Mouse (Mus musculus): ENCODE results near the gene Cnih1. TPM values are rescaled to one million over a fixed set of nuclear protein-coding genes. Genes with fewer than 3 reads are reported as not detected.
A peak's percentile ranks its signal among the peaks of the same experiment; 100 is the strongest.

Gene Cnih1
- polyA plus RNA-seq, 1 experiment from 2014 or later, result 188 TPM

- Histone ChIP-seq H3K27me3 (no peaks in the 10 kb centered on the region), H3K4me2 (replicated peaks) (no peak overlapping the region), H3K36me3 (peaks cover 39% of the 10 kb centered on the region), H3K9ac (no peak overlapping the region), H3K27ac (replicated peaks) (no peak overlapping the region), H3K4me1 (peaks cover 21% of the 10 kb centered on the region), H3K4me3 (replicated peaks) (no peak overlapping the region), H3K9me3 (replicated peaks) (no peaks in the 10 kb centered on the region)
- no peak for ATAC-seq (ENCODE audit: insufficient number of reproducible peaks, low FRiP score, low TSS enrichment, low read depth)
- WGBS, result 93% methylated on average over 8 of the region's 8 CpGs
Measured at GRCm38 (mm10) chr14:46816916-46817622, 28.9 kb upstream of the Cnih1 start.

GRCm38 (mm10) chr14:46815640-46816039, 27.4 kb upstream of the Cnih1 start:
- H3K9ac ChIP-seq, result no peak overlapping the region
- ATAC-seq (ENCODE audit: insufficient number of reproducible peaks, low FRiP score, low TSS enrichment, low read depth), result no peak
- no peak overlapping the region for H3K4me3 ChIP-seq (replicated peaks)
- H3K4me2 ChIP-seq (replicated peaks), result no peak overlapping the region
- H3K9me3 ChIP-seq (replicated peaks), result no peaks in the 10 kb centered on the region
- H3K36me3 ChIP-seq, result peaks cover 49% of the 10 kb centered on the region
- H3K27me3 ChIP-seq, result no peaks in the 10 kb centered on the region
- WGBS, result 86% methylated on average over 6 of the region's 6 CpGs
- no peak overlapping the region for H3K27ac ChIP-seq (replicated peaks)
- H3K4me1 ChIP-seq, result peaks cover 15% of the 10 kb centered on the region

- ATAC-seq (ENCODE audit: insufficient number of reproducible peaks, low FRiP score, low TSS enrichment, low read depth), result no peak
- Histone ChIP-seq H3K9me3 (replicated peaks) (no peaks in the 10 kb centered on the region), H3K27ac (replicated peaks) (no peak overlapping the region), H3K36me3 (peaks cover 21% of the 10 kb centered on the region), H3K9ac (no peak overlapping the region), H3K4me2 (replicated peaks) (no peak overlapping the region), H3K27me3 (no peaks in the 10 kb centered on the region), H3K4me3 (replicated peaks) (no peak overlapping the region), H3K4me1 (0 out of 2 replicates have a peak, but pooled peaks cover 4% of the 10 kb centered on the region)
- WGBS, result 52% methylated on average over 3 of the region's 3 CpGs
Measured at GRCm38 (mm10) chr14:46807927-46808326, 19.7 kb upstream of the Cnih1 start.

GRCm38 (mm10) chr14:46806186-46806585, 18.0 kb upstream of the Cnih1 start:
- ATAC-seq (ENCODE audit: insufficient number of reproducible peaks, low FRiP score, low TSS enrichment, low read depth), result no peak
- no peaks in the 10 kb centered on the region for H3K27me3 ChIP-seq

GRCm38 (mm10) chr14:46803791-46804190, 15.6 kb upstream of the Cnih1 start:
- Histone ChIP-seq H3K27ac (replicated peaks) (no peak overlapping the region), H3K9me3 (replicated peaks) (no peaks in the 10 kb centered on the region), H3K4me3 (replicated peaks) (no peak overlapping the region), H3K27me3 (no peaks in the 10 kb centered on the region), H3K4me1 (0 out of 2 replicates have a peak, but pooled peaks cover 4% of the 10 kb centered on the region), H3K9ac (no peak overlapping the region), H3K36me3 (peaks cover 6% of the 10 kb centered on the region; the same call in 1 of the 2 replicates), H3K4me2 (replicated peaks) (no peak overlapping the region)
- WGBS, result 97% methylated on average over 1 of the region's 1 CpGs
- ATAC-seq (ENCODE audit: insufficient number of reproducible peaks, low FRiP score, low TSS enrichment, low read depth), result no peak

More at GRCm38 (mm10) chr14:46806186-46806585, 18.0 kb upstream of the Cnih1 start:
- Histone ChIP-seq H3K9me3 (replicated peaks) (no peaks in the 10 kb centered on the region), H3K4me3 (replicated peaks) (no peak overlapping the region), H3K4me2 (replicated peaks) (no peak overlapping the region), H3K4me1 (0 out of 2 replicates have a peak, but pooled peaks cover 4% of the 10 kb centered on the region), H3K27ac (replicated peaks) (no peak overlapping the region), H3K36me3 (peaks cover 8% of the 10 kb centered on the region), H3K9ac (no peak overlapping the region)
- WGBS, result 84% methylated on average over 5 of the region's 5 CpGs

GRCm38 (mm10) chr14:46803259-46803658, 15.0 kb upstream of the Cnih1 start:
- 0 out of 2 replicates have a peak, but pooled peaks cover 4% of the 10 kb centered on the region for H3K4me1 ChIP-seq
- WGBS, result 75% methylated on average over 4 of the region's 4 CpGs
- no peaks in the 10 kb centered on the region for H3K27me3 ChIP-seq
- no peak overlapping the region for H3K9ac ChIP-seq
- no peak overlapping the region for H3K4me3 ChIP-seq (replicated peaks)
- no peak overlapping the region for H3K4me2 ChIP-seq (replicated peaks)
- no peak for ATAC-seq (ENCODE audit: insufficient number of reproducible peaks, low FRiP score, low TSS enrichment, low read depth)
- peaks cover 6% of the 10 kb centered on the region; the same call in 1 of the 2 replicates for H3K36me3 ChIP-seq
- no peaks in the 10 kb centered on the region for H3K9me3 ChIP-seq (replicated peaks)
- H3K27ac ChIP-seq (replicated peaks), result no peak overlapping the region

- Histone ChIP-seq H3K36me3 (peaks cover 6% of the 10 kb centered on the region; the same call in 1 of the 2 replicates), H3K27me3 (no peaks in the 10 kb centered on the region), H3K27ac (replicated peaks) (0 out of 2 replicates have a peak overlapping the region, but pooled peaks have one; percentile 14), H3K4me1 (no peaks in the 10 kb centered on the region), H3K9ac (no peak overlapping the region), H3K9me3 (replicated peaks) (no peaks in the 10 kb centered on the region), H3K4me2 (replicated peaks) (no peak overlapping the region), H3K4me3 (replicated peaks) (no peak overlapping the region)
- ATAC-seq (ENCODE audit: insufficient number of reproducible peaks, low FRiP score, low TSS enrichment, low read depth), result no peak
- 66% methylated on average over 3 of the region's 3 CpGs for WGBS
Measured at GRCm38 (mm10) chr14:46800684-46801345, 12.6 kb upstream of the Cnih1 start.

GRCm38 (mm10) chr14:46794157-46794556, 5.9 kb upstream of the Cnih1 start:
- Histone ChIP-seq H3K27ac (replicated peaks) (no peak overlapping the region), H3K4me2 (replicated peaks) (no peak overlapping the region), H3K4me3 (replicated peaks) (no peak overlapping the region), H3K4me1 (no peaks in the 10 kb centered on the region), H3K36me3 (0 out of 2 replicates have a peak, but pooled peaks cover under 1% of the 10 kb centered on the region), H3K27me3 (no peaks in the 10 kb centered on the region), H3K9ac (no peak overlapping the region), H3K9me3 (replicated peaks) (no peaks in the 10 kb centered on the region)
- ATAC-seq (ENCODE audit: insufficient number of reproducible peaks, low FRiP score, low TSS enrichment, low read depth), result no peak
- WGBS, result 68% methylated on average over 5 of the region's 5 CpGs

GRCm38 (mm10) chr14:46790723-46791122, 2.5 kb upstream of the Cnih1 start:
- Histone ChIP-seq H3K4me1 (peaks cover 9% of the 10 kb centered on the region), H3K27ac (replicated peaks) (no peak overlapping the region), H3K9me3 (replicated peaks) (no peaks in the 10 kb centered on the region), H3K9ac (no peak overlapping the region), H3K4me2 (replicated peaks) (no peak overlapping the region), H3K36me3 (no peaks in the 10 kb centered on the region), H3K27me3 (no peaks in the 10 kb centered on the region), H3K4me3 (replicated peaks) (no peak overlapping the region)
- WGBS, result 85% methylated on average over 6 of the region's 6 CpGs
- ATAC-seq (ENCODE audit: insufficient number of reproducible peaks, low FRiP score, low TSS enrichment, low read depth), result no peak

GRCm38 (mm10) chr14:46790303-46790702, 2.1 kb upstream of the Cnih1 start:
- Histone ChIP-seq H3K9me3 (replicated peaks) (no peaks in the 10 kb centered on the region), H3K27me3 (no peaks in the 10 kb centered on the region), H3K27ac (replicated peaks) (no peak overlapping the region), H3K4me3 (replicated peaks) (no peak overlapping the region), H3K9ac (no peak overlapping the region), H3K36me3 (no peaks in the 10 kb centered on the region), H3K4me1 (peaks cover 10% of the 10 kb centered on the region), H3K4me2 (replicated peaks) (no peak overlapping the region)
- ATAC-seq (ENCODE audit: insufficient number of reproducible peaks, low FRiP score, low TSS enrichment, low read depth), result no peak
- WGBS, result 74% methylated on average over 4 of the region's 4 CpGs

GRCm38 (mm10) chr14:46788505-46788901, 292 bp upstream of the Cnih1 start:
- no peak for ATAC-seq (ENCODE audit: insufficient number of reproducible peaks, low FRiP score, low TSS enrichment, low read depth)
- Histone ChIP-seq H3K9ac (no peak overlapping the region), H3K36me3 (no peaks in the 10 kb centered on the region), H3K4me2 (replicated peaks) (peak overlapping the region; percentile 60), H3K27ac (replicated peaks) (peak overlapping the region; percentile 98), H3K27me3 (no peaks in the 10 kb centered on the region), H3K4me1 (peaks cover 22% of the 10 kb centered on the region), H3K4me3 (replicated peaks) (peak overlapping the region; percentile 89), H3K9me3 (replicated peaks) (no peaks in the 10 kb centered on the region)
- WGBS, result 24% methylated on average over 8 of the region's 8 CpGs

Data from embryonic facial prominence, embryonic 15.5 days (tissue).